Mouse (Mus musculus): ENCODE measurements around the gene Vmn2r61. TPM values are rescaled to one million over a fixed set of nuclear protein-coding genes. Genes with fewer than 3 reads are reported as not detected.

Vmn2r61 gene
- not detected for total RNA-seq (2021)
- long read RNA-seq, experiment 1 = 0 reads
- long read RNA-seq, experiment 2 = 0 reads

DNA sequence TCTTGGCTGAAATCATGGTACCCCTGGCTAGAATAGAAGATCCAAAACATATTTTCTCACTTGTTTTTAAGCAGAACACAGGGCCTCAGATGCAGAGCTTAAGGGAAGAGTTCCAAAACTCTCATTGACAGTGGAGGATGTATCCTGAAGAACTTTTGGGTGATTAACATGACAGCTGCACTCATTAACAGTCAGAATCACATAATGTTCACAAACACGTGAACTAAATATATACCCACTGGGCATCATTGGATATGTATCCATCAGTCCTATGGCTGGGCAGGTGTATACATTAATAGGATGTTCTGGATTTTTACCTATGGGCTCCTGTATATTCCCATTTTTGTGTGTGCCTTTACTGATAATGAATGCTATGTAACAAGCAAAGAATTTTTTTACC lies at the start of gene Vmn2r61:
Gene Vmn2r61 (plus strand): TSS at position 301 of the 400 bp plus-strand sequence.
- DNase-seq = no peak

Other genes with a start within 250 kb of the Vmn2r61 start
- not detected for gene Vmn2r59, start 201.0 kb upstream of the Vmn2r61 start, total RNA-seq (2021)
- gene Vmn2r60, start 152.3 kb upstream of the Vmn2r61 start, total RNA-seq (2021) = not detected
- not detected for gene 4933421I07Rik, start 188.1 kb downstream of the Vmn2r61 start, total RNA-seq (2021)
- gene Zfp141, start 245.7 kb downstream of the Vmn2r61 start, total RNA-seq (2021) = 10 to 100 TPM; 10.9 to 13.1 TPM

All from adrenal gland, postnatal 36 days (tissue).